Mouse (Mus musculus) forebrain, embryonic 10.5 days (tissue): Measurements from ENCODE around the gene Gm4907. TPM values are rescaled to one million over a fixed set of nuclear protein-coding genes. Genes with fewer than 3 reads are reported as not detected.
"Not testable (repeated sequence)": the region's sequence is repeated elsewhere in the genome, so short reads cannot be mapped to it uniquely, and the experiment has no call there.

ENCODE experiments used
- DNase-seq: peaks from one replicate; pipeline ENCODE4 v3.0.0-alpha.2; 2017; ENCODE audit warnings: low spot score; ENCODE audit errors: extremely low spot score
- H3K27ac ChIP-seq: fragments of 300-500 bp; sonication (generic); 2 replicates; pipeline ENCODE4 v1.5.1; 2016; ENCODE audit warnings: mild to moderate bottlenecking
- H3K27me3 ChIP-seq: fragments of 300-500 bp; sonication (generic); 2 replicates; pipeline ENCODE4 v1.6.1; 2016; ENCODE audit warnings: mild to moderate bottlenecking; ENCODE audit not compliant: poor library complexity, severe bottlenecking
- H3K36me3 ChIP-seq: fragments of 300-500 bp; sonication (generic); replicated peaks from 2 replicates; pipeline ENCODE4 v1.6.1; 2016; ENCODE audit warnings: mild to moderate bottlenecking, moderate library complexity
- H3K4me1 ChIP-seq: fragments of 300-500 bp; sonication (generic); 2 replicates; pipeline ENCODE4 v1.6.1; 2016
- H3K4me3 ChIP-seq: fragments of 300-500 bp; sonication (generic); 2 replicates; pipeline ENCODE4 v1.5.1; 2016; ENCODE audit warnings: mild to moderate bottlenecking, moderate library complexity
- H3K9me3 ChIP-seq: fragments of 300-500 bp; sonication (generic); 2 replicates; pipeline ENCODE4 v1.6.1; 2016; ENCODE audit warnings: mild to moderate bottlenecking, moderate library complexity
- WGBS: fragments of 180-500 bp; shearing (Covaris S2); methylation state at CpG from one replicate; pipeline ENCODE4 v1.1.7; 2016; 5-methylcytosine and 5-hydroxymethylcytosine counted together
- polyA plus RNA-seq: library from polyadenylated mRNA; unstranded; fragments of >200 nt; fragmentation: Nextera tagmentation; extraction: Ambion mirVana; gene quantifications from 2 replicates; pipeline ENCODE4 v1.2.1, GENCODE M21; 2016

Gene Gm4907
- polyA plus RNA-seq, result not detected in 2 replicates

DNA sequence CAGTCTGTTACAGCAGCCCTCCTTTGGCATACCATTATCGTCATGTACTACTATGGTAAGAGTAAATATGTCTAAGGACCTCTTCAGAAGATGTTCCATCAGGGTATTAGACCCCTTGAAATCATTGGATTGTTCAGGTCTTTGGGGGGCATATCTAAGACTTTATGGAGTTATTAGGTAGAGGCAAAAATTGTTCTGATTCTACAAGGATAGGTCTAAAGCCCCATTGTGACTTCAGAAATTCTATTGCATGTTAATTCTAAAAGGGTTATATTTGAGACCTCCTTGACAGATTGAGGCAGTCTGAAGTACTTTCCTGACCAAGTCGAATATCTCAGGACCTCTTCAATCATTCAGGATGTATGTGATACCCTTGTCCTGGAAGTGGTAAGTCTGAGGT lies at the start of gene Gm4907:
Gene Gm4907, plus strand, starts transcription at position 301 of the 400 bp plus-strand sequence.
- not testable (repeated sequence) for H3K4me3 ChIP-seq, DNase-seq, H3K4me1 ChIP-seq, H3K27ac ChIP-seq, H3K9me3 ChIP-seq, H3K36me3 ChIP-seq, H3K27me3 ChIP-seq
- WGBS, result 70% methylated on average over 2 of the region's 2 CpGs

DNA sequence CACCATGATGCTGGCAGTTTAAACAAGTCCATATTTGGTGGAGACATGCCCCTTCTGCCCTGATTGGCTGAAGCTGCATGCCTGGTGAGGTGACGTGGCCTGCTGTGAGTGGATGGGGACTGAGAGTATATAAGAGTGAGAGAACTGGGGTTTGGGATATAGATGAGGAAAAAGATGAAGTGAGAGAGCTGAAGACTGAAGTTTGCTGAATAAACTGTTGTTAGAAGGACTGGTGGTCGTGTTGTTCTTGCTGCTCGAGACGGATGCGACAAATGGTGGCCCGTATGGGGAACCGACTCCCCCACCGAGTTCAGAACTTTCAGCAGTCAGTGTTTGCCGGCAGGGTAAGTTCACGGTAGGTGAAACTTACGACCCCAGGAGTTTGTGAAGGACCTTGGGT lies 48.6 kb upstream of the Gm4907 start:
- 92% methylated on average over 11 of the region's 11 CpGs for WGBS
- not testable (repeated sequence) for H3K4me1 ChIP-seq, H3K27me3 ChIP-seq, H3K27ac ChIP-seq, DNase-seq, H3K4me3 ChIP-seq, H3K36me3 ChIP-seq, H3K9me3 ChIP-seq

DNA sequence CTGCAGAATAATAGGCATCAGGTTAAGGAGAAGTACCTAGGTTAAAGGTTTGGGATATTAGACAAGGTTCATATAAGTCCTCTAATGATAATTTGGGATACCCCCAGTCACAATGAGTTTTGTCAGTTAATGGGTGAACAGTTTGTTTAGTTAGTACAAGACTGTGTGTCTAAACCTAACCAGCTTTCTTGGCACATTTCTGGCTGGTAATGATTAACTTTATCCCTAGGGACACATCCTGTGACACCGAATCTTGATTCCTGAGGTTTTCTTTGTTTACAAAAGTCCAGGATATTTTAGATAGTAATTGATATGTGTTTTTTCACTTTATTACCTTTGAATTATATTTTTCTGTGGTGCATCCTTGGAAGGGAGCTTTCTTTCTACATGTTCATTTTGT lies 41.4 kb upstream of the Gm4907 start:
- Histone ChIP-seq H3K4me3 (no peak overlapping the region), H3K27me3 (no peaks in the 10 kb centered on the region), H3K9me3 (peaks cover 6% of the 10 kb centered on the region; the same call in 1 of the 2 replicates), H3K36me3 (no peaks in the 10 kb centered on the region), H3K27ac (no peak overlapping the region), H3K4me1 (no peaks in the 10 kb centered on the region)
- no peak for DNase-seq
- WGBS, result 86% methylated on average over 1 of the region's 1 CpGs

DNA sequence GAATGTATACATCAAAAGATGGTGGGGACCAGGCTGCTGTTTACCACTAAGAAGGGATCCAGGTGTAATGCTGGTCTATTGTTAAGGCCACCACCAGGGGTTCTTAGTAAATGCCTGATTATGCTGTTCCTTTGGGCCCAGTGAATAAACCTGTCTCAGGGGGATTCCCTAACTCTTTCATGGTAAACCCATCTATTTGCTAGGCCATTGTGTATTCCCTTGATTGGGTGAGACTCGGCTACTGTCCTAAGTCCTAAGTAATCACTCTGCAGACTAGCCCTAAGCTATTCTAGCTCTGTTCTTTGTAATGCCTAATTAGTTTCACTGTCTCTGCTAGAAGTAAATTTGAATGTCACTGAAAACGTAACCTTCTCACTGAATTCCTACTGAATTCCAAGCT lies 71.8 kb downstream of the Gm4907 start:
- 66% methylated on average over 2 of the region's 2 CpGs for WGBS
- no peak for DNase-seq
- H3K27me3 ChIP-seq, result no peaks in the 10 kb centered on the region
- H3K4me3 ChIP-seq, result no peak overlapping the region
- no peaks in the 10 kb centered on the region; the same call in 1 of the 2 replicates for H3K9me3 ChIP-seq
- no peak overlapping the region for H3K27ac ChIP-seq
- no peaks in the 10 kb centered on the region for H3K36me3 ChIP-seq
- no peaks in the 10 kb centered on the region for H3K4me1 ChIP-seq

Other genes with a start within 250 kb of the Gm4907 start
- gene Wdr44, start 189.5 kb upstream of the Gm4907 start, polyA plus RNA-seq, result 4.9 and 5.1 TPM in 2 replicates
- gene Gm4985, start 76.4 kb downstream of the Gm4907 start, polyA plus RNA-seq, result not detected in 2 replicates